ENCODE assay signal across 26 mouse cellular contexts in the genomic region with DNA sequence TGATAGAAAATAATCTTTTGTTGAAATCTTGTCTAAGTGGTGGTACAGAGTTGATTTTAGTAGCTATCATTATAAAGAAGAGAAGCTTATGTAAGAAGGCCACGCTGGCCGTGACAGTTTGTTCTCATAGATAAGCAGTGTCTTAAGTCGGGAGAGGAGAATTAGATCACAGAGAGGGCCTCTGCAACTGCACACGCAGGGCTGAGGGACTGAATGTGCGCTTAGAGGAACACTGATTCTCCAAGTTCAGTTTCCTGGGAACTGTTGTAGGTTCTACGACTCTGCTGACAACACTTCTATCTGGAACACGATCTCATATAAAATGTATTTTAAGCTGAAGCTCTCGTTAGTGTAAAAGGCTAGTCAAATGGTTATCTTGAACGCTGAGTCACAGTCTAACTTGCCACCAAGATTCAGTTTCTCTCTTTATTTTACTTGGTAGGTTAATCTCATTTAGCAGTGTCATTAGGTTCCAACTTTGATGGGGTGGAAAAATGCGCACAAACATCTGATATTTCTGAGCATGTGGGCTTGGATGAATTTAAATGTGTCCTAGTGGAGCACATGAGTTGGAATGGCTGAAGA.
DNase-seq lines count a peak whose midpoint lies in the region; ATAC-seq and TF ChIP-seq lines count a peak whose summit lies in the region.
"Had no signal": no experiment of that assay in that cellular context is flagged by ENCODE, and none has a peak within 500 bp of the region (broad histone marks: within the 10 kb centered on the region; RNA-seq: fewer than 3 reads in every experiment).

No protein-coding gene starts in this region.

- no peaks in the 10 kb centered on the region for H3K27me3 ChIP-seq in hindbrain, embryonic 14.5 days (ENCODE audit: control insufficient read depth, insufficient read depth, low read length)
- H3K27me3 ChIP-seq: embryonic facial prominence, embryonic 13.5 days; heart, embryonic 15.5 days; hindbrain, embryonic 15.5 days had no signal

- no peak for TF ChIP-seq POLR2A in embryonic fibroblast, embryonic 13.5 days (IDR thresholded peaks at IDR 0.05; ENCODE audit: low read depth, low read length)

- peak; percentile 54 to 59 for DNase-seq in adrenal gland, adult (ENCODE audit: inconsistent age in 2 of 2, low spot score in 1 of 2)
- no peak for DNase-seq in adrenal gland, postnatal 25 days
- peak; percentile 92 for DNase-seq in heart, adult 11 months
- DNase-seq in heart, postnatal 4 days: no peak
- DNase-seq in Muller cell, postnatal 12 days (ENCODE audit: inconsistent ontology term): peak; percentile 38
- no peak for DNase-seq in hindbrain, embryonic 14.5 days (ENCODE audit: low spot score)
- no peak for DNase-seq in thymus, postnatal 14 days
- DNase-seq: adrenal gland, adult 2 months; B cell, adult 2 months; cerebellum, adult 11 months; cerebellum, adult 9-10 months; cerebellum, postnatal 25 days; gastrocnemius, postnatal 10 days; heart, adult 2 months; heart, postnatal 14 days had no signal

- TF ChIP-seq CTCF in embryonic fibroblast, embryonic 13.5 days (IDR thresholded peaks at IDR 0.05; ENCODE audit: borderline replicate concordance, insufficient read depth, low read length): no peak

- H3K4me2 ChIP-seq in hindbrain, embryonic 14.5 days (replicated peaks): no peak overlapping the region
- H3K4me2 ChIP-seq: embryonic facial prominence, embryonic 13.5 days; heart, embryonic 11.5 days; heart, embryonic 15.5 days; hindbrain, embryonic 15.5 days had no signal

- ATAC-seq in hindbrain, embryonic 14.5 days (ENCODE audit: low FRiP score): no peak
- ATAC-seq: activated CD4-positive, CD25-positive, alpha-beta regulatory T cell, adult 4 months; CD4-positive, CD25-positive, alpha-beta regulatory T cell, adult 4 months; forebrain, embryonic 14.5 days; intestine, postnatal 0 days had no signal

- WGBS in hindbrain, embryonic 14.5 days: 86% methylated on average over 10 of the region's 10 CpGs

- no peak overlapping the region for H3K9ac ChIP-seq in hindbrain, embryonic 14.5 days
- H3K9ac ChIP-seq: embryonic facial prominence, embryonic 13.5 days; heart, embryonic 15.5 days; hindbrain, embryonic 15.5 days had no signal

- no peak overlapping the region for H3K4me3 ChIP-seq in embryonic fibroblast, embryonic 13.5 days (ENCODE audit: insufficient read depth, low read length)
- no peak overlapping the region for H3K4me3 ChIP-seq in hindbrain, embryonic 14.5 days (replicated peaks; ENCODE audit: low read length)
- H3K4me3 ChIP-seq: embryonic facial prominence, embryonic 13.5 days; heart, adult 2 months; heart, embryonic 15.5 days; hindbrain, embryonic 10.5 days; hindbrain, embryonic 15.5 days had no signal

- H3K4me1 ChIP-seq in embryonic fibroblast, embryonic 13.5 days (ENCODE audit: control insufficient read depth, insufficient read depth, low read length): peaks cover 3% of the 10 kb centered on the region; the same call in 1 of the 2 replicates
- no peaks in the 10 kb centered on the region for H3K4me1 ChIP-seq in hindbrain, embryonic 14.5 days (replicated peaks; ENCODE audit: control insufficient read depth, insufficient read depth, low read length)
- H3K4me1 ChIP-seq: embryonic facial prominence, embryonic 13.5 days; heart, embryonic 15.5 days; hindbrain, embryonic 10.5 days; hindbrain, embryonic 15.5 days had no signal

- no peaks in the 10 kb centered on the region for H3K36me3 ChIP-seq in hindbrain, embryonic 14.5 days (replicated peaks; ENCODE audit: control insufficient read depth, insufficient read depth)
- H3K36me3 ChIP-seq: embryonic facial prominence, embryonic 13.5 days; G1E; heart, embryonic 15.5 days; hindbrain, embryonic 10.5 days; hindbrain, embryonic 15.5 days had no signal

- peak overlapping the region; percentile 78 for H3K27ac ChIP-seq in embryonic fibroblast, embryonic 13.5 days (ENCODE audit: insufficient read depth, low read length)
- no peak overlapping the region for H3K27ac ChIP-seq in hindbrain, embryonic 14.5 days
- H3K27ac ChIP-seq: embryonic facial prominence, embryonic 13.5 days; heart, adult 2 months; heart, embryonic 15.5 days; hindbrain, embryonic 10.5 days; hindbrain, embryonic 15.5 days had no signal

- H3K9me3 ChIP-seq in hindbrain, embryonic 14.5 days (ENCODE audit: control insufficient read depth, low read length): no peaks in the 10 kb centered on the region
- H3K9me3 ChIP-seq: embryonic facial prominence, embryonic 13.5 days; G1E; heart, embryonic 15.5 days; hindbrain, embryonic 10.5 days; hindbrain, embryonic 15.5 days had no signal

Comparison
In these comparisons a context has a peak if more than half of its experiments do, and no peak if none do; other contexts are left out.
1. DNase-seq: peak in adrenal gland, adult (2 of 2), heart, adult 11 months (single experiment) and Muller cell, postnatal 12 days (single experiment); none in adrenal gland, postnatal 25 days (single experiment), heart, postnatal 4 days (single experiment), hindbrain, embryonic 14.5 days (single experiment) and thymus, postnatal 14 days (single experiment).